Comparison of ENCODE assay signal across 11 mouse cellular contexts in genomic region chr4:132624034-132624657, GRCm38 (mm10). TPM values are rescaled to one million over a fixed set of nuclear protein-coding genes. Genes with fewer than 3 reads are reported as not detected.
DNase-seq lines count a peak whose midpoint lies in the region; ATAC-seq and TF ChIP-seq lines count a peak whose summit lies in the region.
"Had no signal": no experiment of that assay in that cellular context is flagged by ENCODE, and none has a peak within 500 bp of the region (broad histone marks: within the 10 kb centered on the region; RNA-seq: fewer than 3 reads in every experiment).

No protein-coding gene starts in this region.

- no peak overlapping the region for H3K4me3 ChIP-seq in C2C12 (ENCODE audit: insufficient read depth, poor library complexity, severe bottlenecking)
- no peak overlapping the region for H3K4me3 ChIP-seq in bone marrow, adult 2 months (replicated peaks; ENCODE audit: control insufficient read depth, low read depth, low read length)
- H3K4me3 ChIP-seq in liver, embryonic 13.5 days (replicated peaks), result peak overlapping the region; percentile 26
- H3K4me3 ChIP-seq in lung, postnatal 0 days (ENCODE audit: low read depth, low read length), result no peak overlapping the region
- H3K4me3 ChIP-seq: hindbrain, embryonic 10.5 days had no signal

- DNase-seq in 3134 (ENCODE audit: extremely low read depth, insufficient read length, low spot score) (peak; percentile 45), adipocyte (ENCODE audit: low spot score) (no peak)
- DNase-seq in liver, embryonic 13.5 days, result peak; percentile 88
- DNase-seq in lung, postnatal 0 days (ENCODE audit: low spot score), result no peak
- DNase-seq in Muller cell, postnatal 12 days (ENCODE audit: inconsistent ontology term), result no peak
- DNase-seq: forebrain, postnatal 0 days; thymus, adult 2 months had no signal

- peak overlapping the region; percentile 62 for H3K9ac ChIP-seq in liver, embryonic 13.5 days
- H3K9ac ChIP-seq in lung, postnatal 0 days (replicated peaks; ENCODE audit: low read depth), result no peak overlapping the region
- H3K9ac ChIP-seq: forebrain, postnatal 0 days had no signal

- no peak for TF ChIP-seq POLR2A in bone marrow, adult 2 months (IDR thresholded peaks at IDR 0.05; ENCODE audit: borderline replicate concordance, control insufficient read depth, low read depth, low read length)

- H3K36me3 ChIP-seq in C2C12 (ENCODE audit: control insufficient read depth, insufficient read depth), result no peaks in the 10 kb centered on the region
- no peaks in the 10 kb centered on the region for H3K36me3 ChIP-seq in liver, embryonic 13.5 days
- no peaks in the 10 kb centered on the region for H3K36me3 ChIP-seq in lung, postnatal 0 days (ENCODE audit: insufficient read depth, low read length)
- H3K36me3 ChIP-seq: hindbrain, embryonic 10.5 days had no signal

- no peak overlapping the region for H3ac ChIP-seq in C2C12 (ENCODE audit: control insufficient read depth, insufficient read length, low read depth)

- TF ChIP-seq CTCF in C2C12 (IDR thresholded peaks at IDR 0.05; ENCODE audit: control insufficient read depth, insufficient read depth, insufficient read length), result no peak
- TF ChIP-seq CTCF in bone marrow, adult 2 months (IDR thresholded peaks at IDR 0.05; ENCODE audit: control insufficient read depth, insufficient read depth, low read length), result no peak
- no peak for TF ChIP-seq CTCF in lung, postnatal 0 days (IDR thresholded peaks at IDR 0.05)

- no peaks in the 10 kb centered on the region for H3K27me3 ChIP-seq in C2C12 (ENCODE audit: control insufficient read depth, insufficient read depth, insufficient read length)
- H3K27me3 ChIP-seq in liver, embryonic 13.5 days, result no peaks in the 10 kb centered on the region
- H3K27me3 ChIP-seq in lung, postnatal 0 days (replicated peaks; ENCODE audit: insufficient read depth, low read length), result no peaks in the 10 kb centered on the region

- peaks cover 3% of the 10 kb centered on the region; the same call in 1 of the 2 replicates for H3K9me3 ChIP-seq in liver, embryonic 13.5 days (replicated peaks)
- no peaks in the 10 kb centered on the region for H3K9me3 ChIP-seq in lung, postnatal 0 days (ENCODE audit: low read length)
- H3K9me3 ChIP-seq: hindbrain, embryonic 10.5 days had no signal

- WGBS in bone marrow, adult 2 months, result 23% methylated on average over 5 of the region's 5 CpGs
- 20% methylated on average over 5 of the region's 5 CpGs for WGBS in liver, embryonic 13.5 days (ENCODE audit: insufficient replicate concordance)
- WGBS in lung, postnatal 0 days, result 73% methylated on average over 5 of the region's 5 CpGs

- peaks cover 3% of the 10 kb centered on the region; the same call in 1 of the 2 replicates for H3K4me1 ChIP-seq in bone marrow, adult 2 months (ENCODE audit: control insufficient read depth, insufficient read depth, low read length)
- peaks cover 45% of the 10 kb centered on the region for H3K4me1 ChIP-seq in liver, embryonic 13.5 days (replicated peaks)
- H3K4me1 ChIP-seq in lung, postnatal 0 days (ENCODE audit: insufficient read depth, low read depth, low read length), result no peaks in the 10 kb centered on the region
- H3K4me1 ChIP-seq: hindbrain, embryonic 10.5 days had no signal

- H3K27ac ChIP-seq in bone marrow, adult 2 months (ENCODE audit: control insufficient read depth, insufficient read depth, low read depth, low read length, poor library complexity), result peak overlapping the region; percentile 22; the same call in 1 of the 2 replicates
- peak overlapping the region; percentile 95 for H3K27ac ChIP-seq in liver, embryonic 13.5 days
- no peak overlapping the region for H3K27ac ChIP-seq in lung, postnatal 0 days (ENCODE audit: low read length)
- H3K27ac ChIP-seq: hindbrain, embryonic 10.5 days had no signal

- ATAC-seq in liver, embryonic 13.5 days (ENCODE audit: low read depth), result peak; percentile 95
- ATAC-seq in frontal cortex, adult (ENCODE audit: low TSS enrichment), result no peak
- ATAC-seq in lung, postnatal 0 days, result no peak
- ATAC-seq: forebrain, postnatal 0 days had no signal

- TF ChIP-seq EP300 in lung, postnatal 0 days (IDR thresholded peaks at IDR 0.05), result no peak

- peak overlapping the region; percentile 62 for H3K4me2 ChIP-seq in liver, embryonic 13.5 days
- H3K4me2 ChIP-seq in lung, postnatal 0 days (replicated peaks; ENCODE audit: low read depth, low read length), result no peak overlapping the region

- no peaks in the 10 kb centered on the region for H3K79me3 ChIP-seq in C2C12 (ENCODE audit: low read depth)

- no peaks in the 10 kb centered on the region for H3K79me2 ChIP-seq in C2C12 (ENCODE audit: control insufficient read depth, insufficient read depth)

TF ChIP-seq in C2C12, 6 proteins besides CTCF, POLR2A, EP300 and RAD21:
- TF ChIP-seq MYOD1 (IDR thresholded peaks at IDR 0.05; ENCODE audit: control insufficient read depth, insufficient read length, low read depth) (no peak), CEBPB (IDR thresholded peaks at IDR 0.05; ENCODE audit: low read depth) (no peak), FOSL1 (IDR thresholded peaks at IDR 0.05; ENCODE audit: insufficient read depth, low read length, poor library complexity, severe bottlenecking) (peak; percentile 27)
TF ChIP-seq in C2C12: peak in this region for 1.

RNA-seq across cellular contexts. Expression of gene Eya3, which starts 14.6 kb away (rescaled TPM):
- 23.0 TPM for polyA plus RNA-seq in C2C12 (2012; fragmentation: generic; extraction: Trizol)
- polyA plus RNA-seq in bone marrow, adult 2 months (2011; ENCODE audit: insufficient read depth, insufficient read length, low replicate concordance, missing spikeins), result 15.3 and 22.5 TPM in 2 replicates
- polyA plus RNA-seq in liver, embryonic 13.5 days (2015; fragmentation: Nextera tagmentation; extraction: Ambion mirVana), result 15.0 and 20.9 TPM in 2 replicates
- 8.2 and 8.8 TPM in 2 replicates for polyA plus RNA-seq in lung, postnatal 0 days (2015; fragmentation: Nextera tagmentation; extraction: Ambion mirVana)

Comparison
In these comparisons a context has a peak if more than half of its experiments do, and no peak if none do; other contexts are left out.
1. DNase-seq: peak in 3134 (single experiment) and liver, embryonic 13.5 days (single experiment); none in lung, postnatal 0 days (single experiment), Muller cell, postnatal 12 days (single experiment) and adipocyte (single experiment).